Mouse (Mus musculus): ENCODE results near the gene Khk.
A peak's percentile ranks its signal among the peaks of the same experiment; 100 is the strongest.

Gene Khk

GRCm38 (mm10) chr5:30934725-30935461 is 13.7 kb downstream of the Khk start:
- DNase-seq (ENCODE audit: low spot score), result no peak

GRCm38 (mm10) chr5:30943004-30943403 is 21.8 kb downstream of the Khk start:
- no peak for DNase-seq (ENCODE audit: low spot score)

GRCm38 (mm10) chr5:30944344-30944743 is 23.1 kb downstream of the Khk start:
- DNase-seq (ENCODE audit: low spot score), result no peak

GRCm38 (mm10) chr5:30944956-30945781 is 23.9 kb downstream of the Khk start, which contains the start of gene Cgref1:
TSS of gene Cgref1 (minus strand) at chr5:30945591.
- DNase-seq (ENCODE audit: low spot score), result peak; percentile 78

GRCm38 (mm10) chr5:30948620-30949019 is 27.4 kb downstream of the Khk start:
- DNase-seq (ENCODE audit: low spot score), result no peak

DNA sequence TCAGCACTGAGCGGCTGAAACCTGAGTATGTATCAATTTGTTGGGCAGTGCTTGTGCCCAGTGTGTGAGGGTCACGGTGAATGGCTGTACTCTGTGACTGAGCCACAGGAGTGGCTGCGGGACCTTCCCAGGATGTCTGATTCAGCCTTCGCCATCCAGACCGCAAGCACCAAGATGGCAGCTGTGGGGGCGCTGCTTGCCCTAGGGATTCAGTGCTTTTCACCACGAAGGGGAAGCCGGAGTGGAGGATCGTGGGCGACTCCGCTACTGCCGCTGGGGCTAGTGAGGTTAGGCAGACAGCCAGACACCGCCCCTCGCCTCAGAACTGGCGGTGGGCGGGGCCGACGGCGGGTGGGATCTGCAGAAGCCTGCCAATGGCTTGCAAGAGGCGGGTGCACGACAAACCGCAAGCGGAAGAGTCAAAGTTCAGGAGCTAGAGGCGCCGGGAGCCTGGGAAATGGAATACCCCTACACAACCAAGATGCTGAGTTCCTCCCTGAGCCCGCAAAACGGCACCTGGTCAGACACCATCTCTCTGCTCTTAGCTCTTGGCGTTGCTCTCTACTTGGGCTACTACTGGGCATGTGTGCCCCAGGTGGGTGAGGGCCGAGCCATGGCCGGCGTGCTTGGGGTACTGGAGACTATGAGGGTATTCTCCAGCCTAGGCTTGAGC is 28.6 kb downstream of the Khk start:
- peak; percentile 90 for DNase-seq (ENCODE audit: low spot score)

DNA sequence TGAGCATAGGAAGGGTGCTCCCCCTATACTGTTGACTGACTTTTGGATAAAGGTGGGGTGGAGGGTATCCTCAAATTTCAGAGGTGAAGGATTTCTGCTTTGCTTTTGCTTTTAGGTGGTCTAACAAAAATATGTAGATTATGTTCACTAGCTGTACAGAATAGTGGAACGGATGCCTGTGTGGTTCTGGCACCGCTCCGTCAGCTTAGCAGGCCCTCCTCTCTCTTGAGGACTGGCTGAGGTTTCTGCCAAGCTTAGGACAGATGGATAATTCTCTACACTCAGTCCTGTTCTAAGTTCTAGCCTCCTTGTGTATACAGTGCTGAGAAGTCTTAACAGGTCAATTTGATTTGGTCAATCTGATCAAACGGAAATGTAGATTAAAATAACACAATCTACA is 29.2 kb downstream of the Khk start:
- DNase-seq (ENCODE audit: low spot score), result no peak

GRCm38 (mm10) chr5:30950922-30951321 is 29.7 kb downstream of the Khk start:
- DNase-seq (ENCODE audit: low spot score), result no peak

GRCm38 (mm10) chr5:30951706-30952105 is 30.5 kb downstream of the Khk start:
- DNase-seq (ENCODE audit: low spot score), result no peak

- DNase-seq (ENCODE audit: low spot score), result no peak
Observed at GRCm38 (mm10) chr5:30952551-30952950, 31.3 kb downstream of the Khk start.

DNA sequence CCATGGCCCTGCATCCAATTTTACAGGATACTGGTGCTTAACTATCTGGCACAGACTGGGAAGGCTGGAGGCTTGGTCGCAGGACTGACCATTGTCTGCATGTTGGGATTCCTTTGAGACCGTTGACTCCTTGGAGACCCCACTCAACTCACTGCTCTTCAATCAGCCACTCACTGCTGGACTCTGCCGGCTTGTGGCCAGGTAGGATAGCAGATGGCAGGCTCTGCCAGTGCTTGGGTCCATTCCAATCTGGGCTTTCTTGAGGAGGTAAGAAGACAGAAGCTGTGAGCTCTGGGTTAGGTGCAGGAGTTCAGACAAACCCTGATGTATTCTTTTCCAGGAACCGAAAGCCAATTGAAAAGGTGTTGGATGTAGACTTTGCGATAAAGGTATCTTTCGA is 32.8 kb downstream of the Khk start:
- DNase-seq (ENCODE audit: low spot score), result no peak

DNA sequence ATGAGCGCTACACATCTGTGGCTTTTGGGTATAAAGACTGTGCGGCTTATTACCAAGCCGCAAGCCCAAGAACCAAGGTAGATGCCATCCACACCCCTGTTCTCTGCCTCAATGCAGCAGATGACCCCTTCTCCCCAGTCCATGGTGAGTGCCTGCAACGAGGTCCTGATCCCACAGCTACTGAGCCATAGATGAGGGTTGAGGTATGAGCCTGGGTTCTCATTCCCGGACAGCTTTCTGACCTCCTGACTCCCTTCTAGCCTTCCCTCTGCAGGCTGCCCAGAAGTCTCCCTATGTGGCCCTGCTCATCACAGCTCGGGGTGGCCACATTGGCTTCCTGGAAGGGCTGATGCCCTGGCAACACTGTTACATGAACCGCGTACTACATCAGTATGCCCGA is 33.3 kb downstream of the Khk start:
- no peak for DNase-seq (ENCODE audit: low spot score)

- no peak for DNase-seq (ENCODE audit: low spot score)
Observed at GRCm38 (mm10) chr5:30955751-30956150, 34.5 kb downstream of the Khk start.

DNA sequence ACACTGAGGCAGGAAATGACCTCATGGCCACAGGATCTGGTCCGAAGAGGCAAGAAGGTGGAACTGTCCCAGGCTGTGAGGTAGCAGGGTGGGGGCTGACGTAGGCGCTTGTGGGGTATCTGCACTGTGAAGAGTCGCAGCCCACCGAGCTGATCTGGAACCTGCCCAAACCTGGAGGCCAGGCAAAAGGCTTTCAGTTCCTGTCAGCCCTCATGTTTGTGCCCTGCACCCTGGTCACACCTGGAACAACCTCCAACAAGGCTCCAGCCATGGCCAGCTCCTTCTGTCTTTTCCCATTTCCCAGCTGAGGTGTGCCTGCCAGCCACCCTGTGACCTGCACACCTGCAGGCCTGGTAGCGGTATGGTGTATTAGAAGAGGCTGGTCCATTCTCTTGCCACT is 36.7 kb downstream of the Khk start:
- DNase-seq (ENCODE audit: low spot score), result no peak

- no peak for DNase-seq (ENCODE audit: low spot score)
Observed at GRCm38 (mm10) chr5:30959198-30959854, 38.1 kb downstream of the Khk start.

DNA sequence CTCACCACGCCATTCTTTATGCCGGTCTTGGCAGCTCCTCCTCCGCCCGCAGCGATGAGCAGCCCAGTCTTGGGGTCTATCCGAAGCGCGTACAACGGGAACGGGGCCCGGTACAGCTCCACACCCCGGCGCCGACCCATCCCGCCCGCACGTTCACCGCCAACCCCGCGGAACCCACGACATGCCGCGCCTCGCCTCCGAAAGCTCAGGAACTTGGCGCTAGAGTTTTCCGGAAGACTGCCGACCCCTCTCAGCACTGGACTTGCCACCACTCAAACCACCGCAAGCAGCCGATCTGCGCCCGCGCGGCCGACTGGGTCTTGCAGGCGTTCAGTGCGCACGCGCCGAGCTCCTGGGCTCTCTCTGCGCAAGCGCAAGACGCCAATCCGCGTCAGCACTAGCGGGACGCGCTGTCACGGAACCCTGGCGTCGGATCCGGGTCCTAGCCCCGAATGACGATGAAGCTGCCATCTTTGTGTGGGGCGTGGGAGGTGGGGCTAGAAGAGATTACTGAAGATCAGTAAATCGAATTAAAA is 38.8 kb downstream of the Khk start, which contains the start of gene Preb:
Preb (minus strand) TSS at position 396 of the 536 bp plus-strand sequence.
- DNase-seq (ENCODE audit: low spot score), result peak; percentile 98

GRCm38 (mm10) chr5:30960814-30961213 is 39.6 kb downstream of the Khk start:
- no peak for DNase-seq (ENCODE audit: low spot score)

GRCm38 (mm10) chr5:30961545-30962505 is 40.6 kb downstream of the Khk start:
- DNase-seq (ENCODE audit: low spot score), result no peak

GRCm38 (mm10) chr5:30963916-30964315 is 42.7 kb downstream of the Khk start:
- DNase-seq (ENCODE audit: low spot score), result no peak

DNA sequence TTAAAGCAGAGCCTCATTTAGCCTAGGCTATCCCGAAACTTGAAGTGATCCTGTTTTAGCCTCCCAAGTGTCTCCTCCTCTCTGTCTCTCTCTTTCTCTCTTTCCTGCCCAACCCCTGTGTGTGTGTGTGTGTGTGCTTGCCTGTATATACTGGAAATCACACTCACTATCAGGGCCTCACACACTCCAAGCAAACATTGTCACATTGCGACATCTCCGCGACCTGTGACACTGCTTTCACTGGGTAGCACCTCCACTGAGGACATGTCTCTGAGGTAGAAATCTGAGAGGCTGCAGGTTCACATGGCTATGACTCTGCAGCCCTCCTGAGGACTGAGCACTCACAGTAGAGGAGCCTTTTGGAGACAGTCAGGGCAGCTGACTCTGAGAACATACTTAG is 45.0 kb downstream of the Khk start:
- no peak for DNase-seq (ENCODE audit: low spot score)

- DNase-seq (ENCODE audit: low spot score), result no peak
Observed at GRCm38 (mm10) chr5:30968416-30968815, 47.2 kb downstream of the Khk start, which contains the start of gene Tcf23. TSS of gene Tcf23 (plus strand) at chr5:30968662.

All from retina, embryonic 14.5 days (tissue).